Mouse (Mus musculus) neural tube, embryonic 13.5 days (tissue): ENCODE data around the gene Sfxn1. TPM values are rescaled to one million over a fixed set of nuclear protein-coding genes. Genes with fewer than 3 reads are reported as not detected.

Experiments
- ATAC-seq: fragments of 200-750 bp; cut with Nextera tagmentation; 2 replicates; pipeline ENCODE4 v1.8.0; 2017; ENCODE audit warnings: low read depth, mild to moderate bottlenecking, moderate TSS enrichment, moderate library complexity
- H3K27ac ChIP-seq: fragments of 300-500 bp; sonication (generic); replicated peaks from 2 replicates; pipeline ENCODE4 v1.5.1; 2015; ENCODE audit warnings: moderate library complexity, mild to moderate bottlenecking, inconsistent platforms
- H3K27me3 ChIP-seq: fragments of 300-500 bp; sonication (generic); 2 replicates; pipeline ENCODE4 v1.6.1; 2015; ENCODE audit warnings: mild to moderate bottlenecking, inconsistent platforms
- H3K36me3 ChIP-seq: fragments of 300-500 bp; sonication (generic); 2 replicates; pipeline ENCODE4 v1.6.1; 2015; ENCODE audit warnings: mild to moderate bottlenecking, inconsistent platforms
- H3K4me1 ChIP-seq: fragments of 300-500 bp; sonication (generic); replicated peaks from 2 replicates; pipeline ENCODE4 v1.6.1; 2015; ENCODE audit warnings: inconsistent platforms
- H3K4me2 ChIP-seq: fragments of 300-500 bp; sonication (generic); 2 replicates; pipeline ENCODE4 v1.6.1; 2015; ENCODE audit warnings: inconsistent platforms, mild to moderate bottlenecking, moderate library complexity
- H3K4me3 ChIP-seq: fragments of 300-500 bp; sonication (generic); 2 replicates; pipeline ENCODE4 v1.5.1; 2015; ENCODE audit warnings: mild to moderate bottlenecking, inconsistent platforms
- H3K9ac ChIP-seq: fragments of 300-500 bp; sonication (generic); 2 replicates; pipeline ENCODE4 v1.6.1; 2015; ENCODE audit warnings: moderate library complexity, mild to moderate bottlenecking, inconsistent platforms
- H3K9me3 ChIP-seq: fragments of 300-500 bp; sonication (generic); 2 replicates; pipeline ENCODE4 v1.6.1; 2016; ENCODE audit warnings: inconsistent platforms
- WGBS: fragments of 180-500 bp; shearing (Covaris S2); methylation state at CpG from one replicate; pipeline ENCODE4 v1.1.7; 2015; 5-methylcytosine and 5-hydroxymethylcytosine counted together
- polyA plus RNA-seq: library from polyadenylated mRNA; unstranded; fragments of >200 nt; fragmentation: Nextera tagmentation; extraction: Ambion mirVana; gene quantifications from 2 replicates; pipeline ENCODE4 v1.2.1, GENCODE M21; 2015

Gene Sfxn1
- 67.3 and 68.2 TPM in 2 replicates for polyA plus RNA-seq

- Histone ChIP-seq H3K27me3 (no peaks in the 10 kb centered on the region), H3K36me3 (no peaks in the 10 kb centered on the region), H3K27ac (peak within 1 kb of the TSS; percentile 80), H3K4me2 (peak within 1 kb of the TSS; percentile 65), H3K4me3 (peak within 1 kb of the TSS; percentile 66), H3K9me3 (no peaks in the 10 kb centered on the region), H3K9ac (peak within 1 kb of the TSS; percentile 79), H3K4me1 (peaks cover 30% of the 10 kb centered on the region)
- peak; percentile 91 for ATAC-seq
- WGBS: under 1% methylated on average over 74 of the region's 74 CpGs
These were observed at the start of gene Sfxn1 for GRCm38 (mm10) chr13:54071606-54072331. Gene Sfxn1, plus strand, starts transcription at chr13:54071869.

GRCm38 (mm10) chr13:54023311-54023710 lies 48.4 kb upstream of the Sfxn1 start:
- no peak for ATAC-seq
- H3K36me3 ChIP-seq: no peaks in the 10 kb centered on the region
- H3K4me2 ChIP-seq: no peak overlapping the region
- no peak overlapping the region for H3K9ac ChIP-seq
- H3K27ac ChIP-seq: no peak overlapping the region
- H3K9me3 ChIP-seq: no peaks in the 10 kb centered on the region
- WGBS: 67% methylated on average over 5 of the region's 5 CpGs
- H3K4me1 ChIP-seq: no peaks in the 10 kb centered on the region
- no peak overlapping the region for H3K4me3 ChIP-seq
- no peaks in the 10 kb centered on the region for H3K27me3 ChIP-seq

DNA sequence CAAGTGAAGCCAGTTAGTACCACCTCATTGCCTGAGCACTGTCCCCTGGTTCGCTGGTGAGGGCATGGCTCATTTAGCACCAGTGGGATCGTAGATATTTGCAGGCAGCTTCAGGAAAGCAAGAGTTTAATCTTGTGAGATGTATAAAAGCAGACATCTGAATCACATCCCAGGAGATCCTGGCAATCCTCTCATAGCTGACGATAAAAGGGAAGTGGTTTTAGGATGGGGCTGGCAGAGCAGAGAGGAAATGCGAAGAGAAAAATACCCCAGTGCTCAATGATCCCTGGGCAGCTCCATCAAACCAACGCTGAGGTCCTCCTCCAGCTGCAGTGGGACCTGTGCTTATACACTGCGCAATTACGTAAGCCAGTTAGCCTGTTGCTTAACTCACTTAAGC lies 44.6 kb upstream of the Sfxn1 start:
- no peak for ATAC-seq
- no peaks in the 10 kb centered on the region for H3K9me3 ChIP-seq
- 72% methylated on average over 7 of the region's 7 CpGs for WGBS

GRCm38 (mm10) chr13:54033653-54034052 lies 38.0 kb upstream of the Sfxn1 start:
- ATAC-seq: no peak
- H3K36me3 ChIP-seq: no peaks in the 10 kb centered on the region
- no peak overlapping the region for H3K4me2 ChIP-seq
- WGBS: 86% methylated on average over 4 of the region's 4 CpGs
- H3K9me3 ChIP-seq: no peaks in the 10 kb centered on the region
- H3K4me3 ChIP-seq: no peak overlapping the region
- H3K4me1 ChIP-seq: no peaks in the 10 kb centered on the region
- no peak overlapping the region for H3K27ac ChIP-seq
- no peak overlapping the region for H3K9ac ChIP-seq
- no peaks in the 10 kb centered on the region for H3K27me3 ChIP-seq

More for the DNA sequence above, 44.6 kb upstream of the Sfxn1 start:
- Histone ChIP-seq H3K4me3 (no peak overlapping the region), H3K4me2 (no peak overlapping the region), H3K27ac (no peak overlapping the region), H3K27me3 (no peaks in the 10 kb centered on the region), H3K4me1 (no peaks in the 10 kb centered on the region), H3K9ac (no peak overlapping the region), H3K36me3 (no peaks in the 10 kb centered on the region)

DNA sequence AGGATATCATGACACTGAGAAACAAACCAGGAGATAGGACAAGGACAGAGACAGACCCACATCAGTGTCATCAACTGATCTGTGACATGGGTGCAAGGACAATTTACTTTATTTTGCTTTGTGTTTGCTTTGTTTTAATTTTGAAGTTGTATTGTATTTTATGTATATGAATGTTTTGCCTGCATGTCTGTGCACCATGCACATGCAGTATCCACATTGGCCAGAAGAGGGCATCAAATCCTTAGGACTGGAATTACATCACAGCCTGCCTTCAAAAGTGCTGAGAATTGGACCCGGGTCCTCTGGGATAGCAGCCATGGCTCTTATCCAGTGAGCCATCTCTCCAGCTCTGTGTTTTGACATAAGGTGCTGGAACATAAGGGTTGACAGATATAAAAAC lies 36.1 kb upstream of the Sfxn1 start:
- Histone ChIP-seq H3K36me3 (no peaks in the 10 kb centered on the region), H3K9me3 (no peaks in the 10 kb centered on the region), H3K27ac (no peak overlapping the region), H3K27me3 (no peaks in the 10 kb centered on the region), H3K4me3 (no peak overlapping the region), H3K4me1 (no peaks in the 10 kb centered on the region), H3K9ac (no peak overlapping the region), H3K4me2 (no peak overlapping the region)
- WGBS: 79% methylated on average over 1 of the region's 1 CpGs
- ATAC-seq: no peak

DNA sequence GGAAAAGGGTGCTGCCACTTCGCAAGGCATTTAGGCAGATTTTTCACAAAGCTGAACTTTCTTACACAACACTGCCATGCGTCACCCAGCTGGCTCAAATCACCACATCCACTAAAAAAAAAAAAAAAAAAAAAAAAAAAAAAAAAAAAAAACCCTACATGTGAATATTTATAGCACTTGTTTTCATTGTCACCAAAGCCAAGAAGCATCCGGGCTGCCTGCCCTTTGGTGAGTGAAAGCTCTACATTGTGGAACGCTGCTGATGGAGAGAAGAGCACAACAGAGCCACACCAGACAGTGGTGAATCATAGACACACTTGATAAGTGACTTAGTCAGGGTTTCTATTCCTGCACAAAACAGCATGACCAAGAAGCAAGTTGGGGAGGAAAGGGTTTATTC lies 33.7 kb upstream of the Sfxn1 start:
- Histone ChIP-seq H3K27ac (no peak overlapping the region), H3K27me3 (no peaks in the 10 kb centered on the region), H3K4me2 (no peak overlapping the region), H3K4me1 (no peaks in the 10 kb centered on the region), H3K4me3 (no peak overlapping the region), H3K9ac (no peak overlapping the region), H3K36me3 (no peaks in the 10 kb centered on the region), H3K9me3 (no peaks in the 10 kb centered on the region)
- ATAC-seq: no peak
- 82% methylated on average over 4 of the region's 4 CpGs for WGBS

DNA sequence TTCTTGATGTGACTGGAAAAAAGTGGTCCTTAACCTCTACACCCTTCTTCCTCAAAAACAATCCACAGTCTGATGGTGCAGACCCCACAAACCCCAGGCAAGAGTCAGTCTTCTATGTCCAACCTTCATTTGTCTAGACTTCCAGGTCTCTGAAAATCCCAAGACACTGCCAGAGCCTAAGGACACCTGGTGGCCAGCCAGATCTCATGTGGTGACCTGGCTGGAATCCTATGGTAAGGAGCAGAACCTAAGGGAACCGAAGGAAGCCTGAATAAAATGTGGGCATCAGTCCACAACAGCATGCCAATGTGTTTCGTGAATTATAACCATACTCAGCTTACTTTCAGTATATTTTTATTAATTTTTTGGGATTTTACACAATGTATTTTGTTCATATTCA lies 31.4 kb upstream of the Sfxn1 start:
- 94% methylated on average over 2 of the region's 2 CpGs for WGBS
- Histone ChIP-seq H3K4me3 (no peak overlapping the region), H3K4me1 (no peaks in the 10 kb centered on the region), H3K4me2 (no peak overlapping the region), H3K9ac (no peak overlapping the region), H3K27me3 (no peaks in the 10 kb centered on the region), H3K27ac (no peak overlapping the region), H3K36me3 (no peaks in the 10 kb centered on the region), H3K9me3 (no peaks in the 10 kb centered on the region)
- no peak for ATAC-seq

DNA sequence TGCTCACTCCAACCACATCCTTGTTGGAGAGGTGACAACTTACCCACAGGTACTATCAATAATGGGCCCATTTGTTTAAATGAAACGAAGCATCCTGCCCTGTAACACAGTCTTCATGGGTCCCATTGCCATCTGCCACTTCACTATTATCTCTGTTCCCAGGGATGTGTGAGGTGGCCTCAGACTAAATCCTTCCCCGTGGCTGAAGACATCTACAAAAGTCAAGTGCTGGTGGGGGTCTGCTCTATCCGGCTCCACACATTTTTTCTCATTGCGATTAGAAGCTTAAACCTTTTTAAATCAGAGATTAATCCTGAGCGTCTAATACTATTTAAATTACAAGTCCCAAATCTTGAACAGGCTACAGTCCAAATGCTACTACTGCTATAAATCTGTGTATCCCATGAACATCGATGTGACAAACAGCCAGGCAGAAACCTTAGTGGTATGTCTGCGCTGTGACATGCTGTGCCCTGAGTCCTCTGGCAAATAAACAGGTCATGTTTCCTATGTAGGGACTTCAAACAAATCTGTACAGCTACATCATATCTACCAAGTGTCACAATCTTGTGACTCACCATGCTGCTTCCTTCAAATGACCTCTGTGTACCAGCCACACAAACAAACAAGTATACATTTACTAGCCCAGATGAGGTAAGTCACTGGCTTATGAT lies 22.9 kb upstream of the Sfxn1 start:
- no peak overlapping the region for H3K4me2 ChIP-seq
- no peak overlapping the region for H3K9ac ChIP-seq
- no peaks in the 10 kb centered on the region for H3K9me3 ChIP-seq
- no peaks in the 10 kb centered on the region for H3K4me1 ChIP-seq
- peaks cover 9% of the 10 kb centered on the region for H3K27me3 ChIP-seq
- no peaks in the 10 kb centered on the region for H3K36me3 ChIP-seq
- H3K4me3 ChIP-seq: no peak overlapping the region
- whole genome bisulfite sequencing: 81% methylated on average over 7 of the region's 7 CpGs
- H3K27ac ChIP-seq: no peak overlapping the region
- ATAC-seq: no peak

- ATAC-seq: no peak
- Histone ChIP-seq H3K36me3 (no peaks in the 10 kb centered on the region), H3K9me3 (no peaks in the 10 kb centered on the region), H3K4me3 (no peak overlapping the region), H3K9ac (no peak overlapping the region), H3K27me3 (peaks cover 25% of the 10 kb centered on the region), H3K4me1 (peaks cover 8% of the 10 kb centered on the region), H3K4me2 (no peak overlapping the region), H3K27ac (no peak overlapping the region)
- WGBS: 65% methylated on average over 7 of the region's 7 CpGs
These were observed 20.0 kb upstream of the Sfxn1 start for GRCm38 (mm10) chr13:54051641-54052040.

DNA sequence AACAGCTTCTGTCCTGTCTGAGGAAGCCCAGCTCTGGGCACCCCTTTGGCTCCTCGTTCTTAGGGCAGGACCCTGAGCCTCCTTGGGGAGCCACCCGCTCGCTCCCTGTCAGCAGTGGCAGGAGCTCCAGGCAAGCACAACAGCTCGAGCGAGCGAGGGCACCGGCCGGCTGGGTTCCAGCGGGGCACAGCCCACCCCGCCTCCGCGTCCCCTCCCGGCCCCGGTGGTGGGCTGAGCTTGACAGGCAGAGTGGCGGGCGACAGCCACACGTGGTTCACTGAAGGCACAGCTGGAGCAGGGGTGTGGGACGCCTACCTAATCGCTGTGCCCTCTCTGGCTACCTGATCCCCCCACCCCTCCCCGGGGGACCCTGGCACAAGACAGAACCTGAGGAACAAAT lies 16.7 kb upstream of the Sfxn1 start:
- peaks cover 25% of the 10 kb centered on the region for H3K27me3 ChIP-seq
- peak overlapping the region; percentile 95 for H3K4me2 ChIP-seq
- ATAC-seq: peak; percentile 79
- under 1% methylated on average over 20 of the region's 20 CpGs for WGBS
- peaks cover 8% of the 10 kb centered on the region for H3K4me1 ChIP-seq
- H3K4me3 ChIP-seq: peak overlapping the region; percentile 47
- no peaks in the 10 kb centered on the region for H3K36me3 ChIP-seq
- H3K9me3 ChIP-seq: no peaks in the 10 kb centered on the region
- no peak overlapping the region for H3K27ac ChIP-seq
- H3K9ac ChIP-seq: peak overlapping the region; percentile 61

DNA sequence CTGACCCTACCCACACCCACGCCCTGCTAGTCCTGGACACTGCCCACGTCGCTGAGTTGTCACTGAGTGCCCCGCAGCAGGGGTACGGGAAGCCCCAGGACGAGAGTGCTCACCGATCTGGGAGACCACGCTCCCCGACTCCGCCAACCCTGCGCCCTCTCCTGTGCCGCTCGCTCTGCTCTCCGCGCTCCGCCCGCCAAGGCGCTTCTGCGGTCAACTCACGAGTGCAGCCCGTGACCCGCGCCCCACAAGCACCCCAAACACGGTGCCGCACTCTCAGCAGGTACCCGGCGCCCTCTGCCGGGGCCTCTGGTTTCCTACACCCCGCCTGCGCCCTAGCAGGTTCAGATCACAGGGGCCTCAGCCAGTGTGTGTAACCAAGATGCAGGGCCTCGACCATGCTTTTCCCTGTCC lies 16.2 kb upstream of the Sfxn1 start, which contains the start of gene Drd1:
Gene Drd1 (minus strand): TSS at position 258 of the 414 bp plus-strand sequence.
- H3K36me3 ChIP-seq: no peaks in the 10 kb centered on the region
- H3K9ac ChIP-seq: peak within 1 kb of the TSS; percentile 61
- H3K4me1 ChIP-seq: peaks cover 8% of the 10 kb centered on the region
- ATAC-seq: peak; percentile 83
- peaks cover 25% of the 10 kb centered on the region for H3K27me3 ChIP-seq
- under 1% methylated on average over 31 of the region's 31 CpGs for WGBS
- peak within 1 kb of the TSS; percentile 95 for H3K4me2 ChIP-seq
- H3K9me3 ChIP-seq: no peaks in the 10 kb centered on the region
- H3K27ac ChIP-seq: no peak within 1 kb of the TSS
- peak within 1 kb of the TSS; percentile 47 for H3K4me3 ChIP-seq

GRCm38 (mm10) chr13:54062068-54062467 lies 9.6 kb upstream of the Sfxn1 start:
- no peak for ATAC-seq
- H3K4me1 ChIP-seq: no peaks in the 10 kb centered on the region
- no peaks in the 10 kb centered on the region for H3K36me3 ChIP-seq
- no peak overlapping the region for H3K4me2 ChIP-seq
- WGBS: 91% methylated on average over 3 of the region's 3 CpGs
- no peaks in the 10 kb centered on the region for H3K27me3 ChIP-seq
- no peak overlapping the region for H3K9ac ChIP-seq
- H3K9me3 ChIP-seq: no peaks in the 10 kb centered on the region
- H3K4me3 ChIP-seq: no peak overlapping the region
- H3K27ac ChIP-seq: no peak overlapping the region
